13 mouse cellular contexts compared by ENCODE assay signal in genomic region chr4:32149171-32149570, GRCm38 (mm10).
A peak's percentile ranks its signal among the peaks of the same experiment; 100 is the strongest.
DNase-seq lines count a peak whose midpoint lies in the region; ATAC-seq lines count a peak whose summit lies in the region.
"Had no signal": no experiment of that assay in that cellular context is flagged by ENCODE, and none has a peak within 500 bp of the region (broad histone marks: within the 10 kb centered on the region; RNA-seq: fewer than 3 reads in every experiment).

No protein-coding gene starts in this region.

- ATAC-seq in megakaryocyte, adult 5-6 weeks (ENCODE audit: poor library complexity, severe bottlenecking): peak; percentile 73
- ATAC-seq: forebrain, embryonic 13.5 days had no signal

- DNase-seq in thymus, postnatal 25 days: peak; percentile 39
- no peak for DNase-seq in thymus, postnatal 14 days
- DNase-seq in CD8-positive naive resting alpha-beta T cell, adult 2 months (ENCODE audit: low read depth in 2 of 2, low spot score in 2 of 2): peak; percentile 58 to 68
- no peak for DNase-seq in cerebellum, postnatal 10 days
- no peak for DNase-seq in gastrocnemius, adult 8-10 months (ENCODE audit: low spot score in 2 of 2)
- DNase-seq in adrenal gland, postnatal 14 days: no peak
- DNase-seq: adrenal gland, postnatal 10 days; cerebellum, adult 9-11 months; gastrocnemius, postnatal 14 days; heart, adult 2 months; right cerebral cortex, postnatal 14 days had no signal

Comparison
In these comparisons a context has a peak if more than half of its experiments do, and no peak if none do; other contexts are left out.
1. DNase-seq: peak in thymus, postnatal 25 days (single experiment) and CD8-positive naive resting alpha-beta T cell, adult 2 months (2 of 2); none in thymus, postnatal 14 days (single experiment), cerebellum, postnatal 10 days (0 of 2), gastrocnemius, adult 8-10 months (0 of 2) and adrenal gland, postnatal 14 days (single experiment).